Mouse (Mus musculus) erythroblast, embryonic 14.5 days (primary cell): ENCODE results near the gene Neurl1b.

Experiments
- GATA1 ChIP-seq: IDR thresholded peaks from 2 replicates; pipeline ENCODE4 v1.6.1; 2012; ENCODE audit warnings: low read length, inconsistent platforms, mixed read lengths
- TAL1 ChIP-seq: IDR thresholded peaks from 3 replicates; pipeline ENCODE4 v1.6.1; 2012; ENCODE audit warnings: low read length, inconsistent platforms, mixed read lengths

DNA sequence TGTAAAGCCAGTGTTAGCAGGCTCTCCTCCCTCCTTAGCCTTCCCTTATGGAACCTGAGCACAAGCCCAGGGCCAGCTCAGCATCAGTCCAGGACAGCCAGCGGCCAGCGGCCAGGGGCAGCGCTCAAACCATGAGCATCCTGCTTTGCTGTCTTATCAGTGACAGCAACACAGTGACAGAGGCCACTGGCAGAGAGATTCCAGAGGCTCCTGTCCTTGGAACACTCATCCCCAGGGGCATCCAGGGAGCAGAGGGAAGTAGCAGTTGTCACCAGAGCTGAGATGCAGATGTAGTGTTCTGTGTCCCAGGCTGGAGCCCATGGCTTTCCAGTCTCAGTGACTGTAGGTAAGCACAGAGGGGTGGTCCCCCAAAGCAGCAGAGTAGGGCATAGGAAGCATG lies 32.5 kb upstream of the Neurl1b start:
- TF ChIP-seq GATA1 = no peak
- TF ChIP-seq TAL1 = no peak
